Mouse (Mus musculus): Measurements from ENCODE around the gene Samt1. TPM values are rescaled to one million over a fixed set of nuclear protein-coding genes. Genes with fewer than 3 reads are reported as not detected.
"Not testable (repeated sequence)": the region's sequence is repeated elsewhere in the genome, so short reads cannot be mapped to it uniquely, and the experiment has no call there.

The Samt1 gene
- polyA plus RNA-seq (2015; fragmentation: Nextera tagmentation; extraction: Ambion mirVana) = not detected in 2 replicates

GRCm38 (mm10) chrX:154012540-154012939 is at the start of gene Samt1:
TSS of gene Samt1 (minus strand) at chrX:154012640.
- not testable (repeated sequence) for ATAC-seq (replicated peaks; ENCODE audit: insufficient number of reproducible peaks, insufficient read depth, low FRiP score, low read depth); H3K27ac ChIP-seq; H3K9ac ChIP-seq; H3K4me3 ChIP-seq; H3K27me3 ChIP-seq; H3K4me2 ChIP-seq; H3K4me1 ChIP-seq (replicated peaks); H3K9me3 ChIP-seq (replicated peaks); H3K36me3 ChIP-seq

- not testable (repeated sequence) for H3K4me2 ChIP-seq; H3K27me3 ChIP-seq; H3K36me3 ChIP-seq; ATAC-seq (replicated peaks; ENCODE audit: insufficient number of reproducible peaks, insufficient read depth, low FRiP score, low read depth); H3K27ac ChIP-seq; H3K9me3 ChIP-seq (replicated peaks); H3K4me1 ChIP-seq (replicated peaks); H3K9ac ChIP-seq; H3K4me3 ChIP-seq
Measured at GRCm38 (mm10) chrX:154054939-154055338, 42.5 kb upstream of the Samt1 start, which contains the start of gene Gm10057. TSS of gene Gm10057 (minus strand) at chrX:154055039.

- not testable (repeated sequence) for H3K36me3 ChIP-seq; H3K4me2 ChIP-seq; H3K27ac ChIP-seq; H3K9me3 ChIP-seq (replicated peaks); H3K4me3 ChIP-seq; H3K4me1 ChIP-seq (replicated peaks); H3K27me3 ChIP-seq; ATAC-seq (replicated peaks; ENCODE audit: insufficient number of reproducible peaks, insufficient read depth, low FRiP score, low read depth); H3K9ac ChIP-seq
Measured at GRCm38 (mm10) chrX:154033727-154034126, 21.3 kb upstream of the Samt1 start, which contains the start of gene 4921511M17Rik. TSS of gene 4921511M17Rik (minus strand) at chrX:154033827.

DNA sequence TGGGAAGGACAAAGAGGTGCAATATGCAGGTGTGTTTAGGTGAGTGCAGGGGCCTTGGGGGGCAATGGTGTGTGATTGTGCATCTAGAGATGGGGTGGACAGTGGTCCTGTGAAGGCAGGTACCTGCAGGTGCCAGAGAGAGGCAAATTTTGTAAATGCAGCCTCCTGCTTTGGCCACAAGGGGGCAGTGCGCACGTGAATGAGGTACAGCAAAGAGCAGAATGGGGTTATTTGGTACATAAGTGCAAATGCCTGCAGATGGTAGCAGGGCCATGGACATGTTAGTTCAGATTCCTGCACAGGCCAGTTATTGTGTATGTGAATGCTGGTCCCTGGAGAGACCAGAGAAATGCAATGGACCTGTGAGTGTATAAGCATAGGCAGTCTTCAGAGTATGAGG is 35.5 kb downstream of the Samt1 start:
- not testable (repeated sequence) for H3K4me1 ChIP-seq (replicated peaks); ATAC-seq (replicated peaks; ENCODE audit: insufficient number of reproducible peaks, insufficient read depth, low FRiP score, low read depth); H3K9me3 ChIP-seq (replicated peaks); H3K4me3 ChIP-seq; H3K27ac ChIP-seq; H3K9ac ChIP-seq; H3K4me2 ChIP-seq; H3K36me3 ChIP-seq; H3K27me3 ChIP-seq
- no CpG with 5 or more reads among the region's 2 CpGs for WGBS

- not testable (repeated sequence) for H3K4me2 ChIP-seq; ATAC-seq (replicated peaks; ENCODE audit: insufficient number of reproducible peaks, insufficient read depth, low FRiP score, low read depth); H3K36me3 ChIP-seq; H3K27ac ChIP-seq; H3K4me1 ChIP-seq (replicated peaks); H3K9me3 ChIP-seq (replicated peaks); H3K9ac ChIP-seq; H3K27me3 ChIP-seq; H3K4me3 ChIP-seq
- 32% methylated on average over 4 of the region's 4 CpGs for WGBS
Measured at GRCm38 (mm10) chrX:153976467-153976866, 36.0 kb downstream of the Samt1 start.

- ATAC-seq (replicated peaks; ENCODE audit: insufficient number of reproducible peaks, insufficient read depth, low FRiP score, low read depth) = no peak
- Histone ChIP-seq H3K27me3 (no peaks in the 10 kb centered on the region), H3K9me3 (replicated peaks) (no peaks in the 10 kb centered on the region), H3K36me3 (no peaks in the 10 kb centered on the region), H3K4me1 (replicated peaks) (no peaks in the 10 kb centered on the region), H3K4me2 (no peak overlapping the region), H3K27ac (no peak overlapping the region), H3K4me3 (no peak overlapping the region), H3K9ac (no peak overlapping the region)
- WGBS = 11% methylated on average over 2 of the region's 2 CpGs
Measured at GRCm38 (mm10) chrX:153974450-153974849, 38.0 kb downstream of the Samt1 start.

DNA sequence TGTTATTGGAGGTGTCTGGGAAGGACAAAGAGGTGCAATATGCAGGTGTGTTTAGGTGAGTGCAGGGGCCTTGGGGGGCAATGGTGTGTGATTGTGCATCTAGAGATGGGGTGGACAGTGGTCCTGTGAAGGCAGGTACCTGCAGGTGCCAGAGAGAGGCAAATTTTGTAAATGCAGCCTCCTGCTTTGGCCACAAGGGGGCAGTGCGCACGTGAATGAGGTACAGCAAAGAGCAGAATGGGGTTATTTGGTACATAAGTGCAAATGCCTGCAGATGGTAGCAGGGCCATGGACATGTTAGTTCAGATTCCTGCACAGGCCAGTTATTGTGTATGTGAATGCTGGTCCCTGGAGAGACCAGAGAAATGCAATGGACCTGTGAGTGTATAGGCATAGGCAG is 59.6 kb downstream of the Samt1 start:
- not testable (repeated sequence) for H3K4me1 ChIP-seq (replicated peaks); H3K27me3 ChIP-seq; H3K4me2 ChIP-seq; H3K9ac ChIP-seq; H3K27ac ChIP-seq; H3K9me3 ChIP-seq (replicated peaks); H3K36me3 ChIP-seq; ATAC-seq (replicated peaks; ENCODE audit: insufficient number of reproducible peaks, insufficient read depth, low FRiP score, low read depth); H3K4me3 ChIP-seq
- WGBS = no CpG with 5 or more reads among the region's 2 CpGs

Other genes with a start within 250 kb of the Samt1 start
- gene Spin2c, start 180.4 kb downstream of the Samt1 start, polyA plus RNA-seq (2015; fragmentation: Nextera tagmentation; extraction: Ambion mirVana) = 5.0 and 5.2 TPM in 2 replicates
- gene 4921511M17Rik, start 21.2 kb upstream of the Samt1 start, polyA plus RNA-seq (2015; fragmentation: Nextera tagmentation; extraction: Ambion mirVana) = not detected in 2 replicates
- not detected in 2 replicates for gene Gm10057, start 42.4 kb upstream of the Samt1 start, polyA plus RNA-seq (2015; fragmentation: Nextera tagmentation; extraction: Ambion mirVana)
- not detected in 2 replicates for gene Gm15140, start 108.0 kb upstream of the Samt1 start, polyA plus RNA-seq (2015; fragmentation: Nextera tagmentation; extraction: Ambion mirVana)